8 mouse cellular contexts compared by ENCODE assay signal in the genomic region with DNA sequence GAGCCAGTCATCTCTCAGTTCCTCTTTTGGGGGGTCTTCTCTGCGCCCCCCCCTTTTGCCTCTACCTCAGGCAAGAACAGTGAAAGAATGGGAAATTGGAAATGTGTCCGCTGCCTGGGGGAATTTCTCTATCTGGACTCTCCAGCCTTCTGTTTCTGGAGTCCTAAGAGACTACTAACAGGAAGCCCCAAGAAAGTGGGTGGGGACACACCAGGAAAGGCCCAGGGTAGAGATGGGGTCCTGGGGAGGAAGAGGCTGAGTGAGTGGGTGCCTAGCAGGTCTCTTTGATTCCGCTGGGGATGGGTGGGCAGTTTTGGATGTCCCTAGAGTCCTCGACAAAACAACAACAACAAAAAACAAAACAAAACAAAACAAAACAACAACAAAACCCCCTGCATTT. TPM values are rescaled to one million over a fixed set of nuclear protein-coding genes. Genes with fewer than 3 reads are reported as not detected.
A peak's percentile ranks its signal among the peaks of the same experiment; 100 is the strongest.
DNase-seq lines count a peak whose midpoint lies in the region; ATAC-seq and TF ChIP-seq lines count a peak whose summit lies in the region.

No protein-coding gene starts in this region.

- no peak for TF ChIP-seq CTCF in lung, embryonic 14.5 days (IDR thresholded peaks at IDR 0.05; ENCODE audit: low read depth)

- H3K9ac ChIP-seq in lung, embryonic 14.5 days = peak overlapping the region; percentile 69; the same call in 1 of the 2 replicates
- H3K9ac ChIP-seq in forebrain, embryonic 14.5 days (ENCODE audit: low read length) = peak overlapping the region; percentile 82; the same call in 1 of the 2 replicates
- H3K9ac ChIP-seq in limb, embryonic 12.5 days (replicated peaks) = 0 out of 2 replicates have a peak overlapping the region, but pooled peaks have one; percentile 83
- no peak overlapping the region for H3K9ac ChIP-seq in stomach, embryonic 15.5 days

- H3K4me1 ChIP-seq in lung, embryonic 14.5 days (ENCODE audit: insufficient read depth) = 0 out of 2 replicates have a peak, but pooled peaks cover 5% of the 10 kb centered on the region
- H3K4me1 ChIP-seq in forebrain, embryonic 14.5 days (ENCODE audit: control insufficient read depth, insufficient read depth, low read length) = peaks cover 6% of the 10 kb centered on the region
- H3K4me1 ChIP-seq in limb, embryonic 12.5 days (replicated peaks) = peaks cover 22% of the 10 kb centered on the region
- H3K4me1 ChIP-seq in stomach, embryonic 15.5 days = peaks cover 4% of the 10 kb centered on the region

- WGBS in lung, embryonic 14.5 days = 35% methylated on average over 4 of the region's 4 CpGs
- WGBS in forebrain, embryonic 14.5 days = 42% methylated on average over 4 of the region's 4 CpGs
- 44% methylated on average over 4 of the region's 4 CpGs for WGBS in limb, embryonic 12.5 days
- WGBS in stomach, embryonic 15.5 days = 44% methylated on average over 4 of the region's 4 CpGs

- no peaks in the 10 kb centered on the region for H3K27me3 ChIP-seq in lung, embryonic 14.5 days (ENCODE audit: insufficient read depth, low read length)
- no peaks in the 10 kb centered on the region for H3K27me3 ChIP-seq in forebrain, embryonic 14.5 days (replicated peaks; ENCODE audit: control insufficient read depth, insufficient read depth, low read length)
- H3K27me3 ChIP-seq in limb, embryonic 12.5 days = no peaks in the 10 kb centered on the region
- no peaks in the 10 kb centered on the region for H3K27me3 ChIP-seq in stomach, embryonic 15.5 days (replicated peaks)

- peak overlapping the region; percentile 88 for H3K4me2 ChIP-seq in lung, embryonic 14.5 days
- H3K4me2 ChIP-seq in forebrain, embryonic 14.5 days (ENCODE audit: low read length) = peak overlapping the region; percentile 78
- H3K4me2 ChIP-seq in limb, embryonic 12.5 days = peak overlapping the region; percentile 75
- peak overlapping the region; percentile 79 for H3K4me2 ChIP-seq in stomach, embryonic 15.5 days

- no peak overlapping the region for H3K27ac ChIP-seq in lung, embryonic 14.5 days (ENCODE audit: low read depth)
- no peak overlapping the region for H3K27ac ChIP-seq in forebrain, embryonic 14.5 days (ENCODE audit: low read depth, low read length)
- peak overlapping the region; percentile 4; the same call in 1 of the 2 replicates for H3K27ac ChIP-seq in limb, embryonic 12.5 days
- H3K27ac ChIP-seq in stomach, embryonic 15.5 days = no peak overlapping the region

- peak overlapping the region; percentile 64 for H3K4me3 ChIP-seq in lung, embryonic 14.5 days (ENCODE audit: low read depth, low read length)
- H3K4me3 ChIP-seq in forebrain, embryonic 14.5 days (ENCODE audit: low read depth, low read length) = peak overlapping the region; percentile 69
- peak overlapping the region; percentile 66 for H3K4me3 ChIP-seq in limb, embryonic 12.5 days (replicated peaks)
- peak overlapping the region; percentile 59 for H3K4me3 ChIP-seq in stomach, embryonic 15.5 days (replicated peaks)

- no peak for DNase-seq in lung, embryonic 14.5 days
- DNase-seq in lung, adult 18-20 months = no peak
- DNase-seq in forebrain, embryonic 14.5 days (ENCODE audit: low spot score) = no peak
- no peak for DNase-seq in left cerebral cortex, adult 9 months (ENCODE audit: low spot score in 2 of 2)
- DNase-seq in layer of hippocampus, adult 9-11 months = no peak
- DNase-seq in adrenal gland, postnatal 4 days (ENCODE audit: low spot score in 2 of 2) = no peak

- no peaks in the 10 kb centered on the region for H3K9me3 ChIP-seq in lung, embryonic 14.5 days (ENCODE audit: low read depth, low read length)
- no peaks in the 10 kb centered on the region for H3K9me3 ChIP-seq in forebrain, embryonic 14.5 days (replicated peaks; ENCODE audit: control insufficient read depth, low read length)
- H3K9me3 ChIP-seq in limb, embryonic 12.5 days = no peaks in the 10 kb centered on the region
- H3K9me3 ChIP-seq in stomach, embryonic 15.5 days = no peaks in the 10 kb centered on the region

- no peaks in the 10 kb centered on the region for H3K36me3 ChIP-seq in lung, embryonic 14.5 days (ENCODE audit: insufficient read depth)
- H3K36me3 ChIP-seq in forebrain, embryonic 14.5 days (ENCODE audit: control insufficient read depth, insufficient read depth, low read length) = 0 out of 2 replicates have a peak, but pooled peaks cover 4% of the 10 kb centered on the region
- H3K36me3 ChIP-seq in limb, embryonic 12.5 days = 0 out of 2 replicates have a peak, but pooled peaks cover 4% of the 10 kb centered on the region
- no peaks in the 10 kb centered on the region for H3K36me3 ChIP-seq in stomach, embryonic 15.5 days

- no peak for ATAC-seq in lung, embryonic 14.5 days (ENCODE audit: insufficient read depth)
- no peak for ATAC-seq in forebrain, embryonic 14.5 days
- no peak for ATAC-seq in limb, embryonic 12.5 days (ENCODE audit: insufficient number of reproducible peaks, insufficient read depth, low FRiP score, low TSS enrichment, low read depth)
- no peak for ATAC-seq in stomach, embryonic 15.5 days (ENCODE audit: insufficient read depth, low FRiP score, low read depth)

RNA-seq across cellular contexts. Expression of gene Tnfsf9, which starts 0.6 kb away (rescaled TPM):
- polyA plus RNA-seq in lung, embryonic 14.5 days (2014; fragmentation: Nextera tagmentation; extraction: Ambion mirVana) = 8.1 and 8.5 TPM in 2 replicates
- polyA plus RNA-seq in forebrain, embryonic 14.5 days (2014; fragmentation: Nextera tagmentation; extraction: Ambion mirVana) = 6.7 and 7.7 TPM in 2 replicates
- 10.2 and 11.3 TPM in 2 replicates for polyA plus RNA-seq in limb, embryonic 12.5 days (2016; fragmentation: Nextera tagmentation; extraction: Ambion mirVana)
- 9.5 and 10.1 TPM in 2 replicates for polyA plus RNA-seq in stomach, embryonic 15.5 days (2015; fragmentation: Nextera tagmentation; extraction: Ambion mirVana)
- total RNA-seq in adrenal gland, postnatal 4 days (2021) = under 1 TPM; 0.40 to 0.45 TPM

RNA-seq across cellular contexts. Expression of gene Tubb4a, which starts 16.9 kb away (rescaled TPM):
- 20.3 and 22.9 TPM in 2 replicates for polyA plus RNA-seq in lung, embryonic 14.5 days (2014; fragmentation: Nextera tagmentation; extraction: Ambion mirVana)
- polyA plus RNA-seq in forebrain, embryonic 14.5 days (2014; fragmentation: Nextera tagmentation; extraction: Ambion mirVana) = 229 and 249 TPM in 2 replicates
- 12.7 and 14.7 TPM in 2 replicates for polyA plus RNA-seq in limb, embryonic 12.5 days (2016; fragmentation: Nextera tagmentation; extraction: Ambion mirVana)
- polyA plus RNA-seq in stomach, embryonic 15.5 days (2015; fragmentation: Nextera tagmentation; extraction: Ambion mirVana) = 20.3 and 23.9 TPM in 2 replicates
- 10 to 100 TPM; 15.7 to 27.3 TPM for total RNA-seq in adrenal gland, postnatal 4 days (2021)

RNA-seq across cellular contexts. Expression of gene Dennd1c, which starts 26.2 kb away (rescaled TPM):
- 3.4 and 4.6 TPM in 2 replicates for polyA plus RNA-seq in lung, embryonic 14.5 days (2014; fragmentation: Nextera tagmentation; extraction: Ambion mirVana)
- 3.6 and 4.1 TPM in 2 replicates for polyA plus RNA-seq in forebrain, embryonic 14.5 days (2014; fragmentation: Nextera tagmentation; extraction: Ambion mirVana)
- 0.99 and 1.2 TPM in 2 replicates for polyA plus RNA-seq in limb, embryonic 12.5 days (2016; fragmentation: Nextera tagmentation; extraction: Ambion mirVana)
- polyA plus RNA-seq in stomach, embryonic 15.5 days (2015; fragmentation: Nextera tagmentation; extraction: Ambion mirVana) = 6.3 and 8.2 TPM in 2 replicates
- total RNA-seq in adrenal gland, postnatal 4 days (2021) = 1 to 10 TPM; 1.6 to 2.6 TPM

RNA-seq across cellular contexts. Expression of gene Slc25a23, which starts 44.8 kb away (rescaled TPM):
- 8.4 and 10.3 TPM in 2 replicates for polyA plus RNA-seq in lung, embryonic 14.5 days (2014; fragmentation: Nextera tagmentation; extraction: Ambion mirVana)
- polyA plus RNA-seq in forebrain, embryonic 14.5 days (2014; fragmentation: Nextera tagmentation; extraction: Ambion mirVana) = 25.7 and 27.2 TPM in 2 replicates
- 4.5 and 4.9 TPM in 2 replicates for polyA plus RNA-seq in limb, embryonic 12.5 days (2016; fragmentation: Nextera tagmentation; extraction: Ambion mirVana)
- polyA plus RNA-seq in stomach, embryonic 15.5 days (2015; fragmentation: Nextera tagmentation; extraction: Ambion mirVana) = 8.7 and 10.0 TPM in 2 replicates
- total RNA-seq in adrenal gland, postnatal 4 days (2021) = 10 to 100 TPM; 80.0 to 85.9 TPM

RNA-seq across cellular contexts. Expression of gene Cd70, which starts 45.1 kb away (rescaled TPM):
- not detected in 2 replicates for polyA plus RNA-seq in lung, embryonic 14.5 days (2014; fragmentation: Nextera tagmentation; extraction: Ambion mirVana)
- 0.27 and 0.50 TPM in 2 replicates for polyA plus RNA-seq in forebrain, embryonic 14.5 days (2014; fragmentation: Nextera tagmentation; extraction: Ambion mirVana)
- not detected in 2 replicates for polyA plus RNA-seq in limb, embryonic 12.5 days (2016; fragmentation: Nextera tagmentation; extraction: Ambion mirVana)
- polyA plus RNA-seq in stomach, embryonic 15.5 days (2015; fragmentation: Nextera tagmentation; extraction: Ambion mirVana) = 0.15 TPM in 1 of 2 replicates, not detected in the other
- not detected for total RNA-seq in adrenal gland, postnatal 4 days (2021)
